Mouse (Mus musculus) small intestine, adult 2 months (tissue): ENCODE data around the gene Pira2.
"Not testable (repeated sequence)": the region's sequence is repeated elsewhere in the genome, so short reads cannot be mapped to it uniquely, and the experiment has no call there.

ENCODE experiments used
- CTCF ChIP-seq: fragments of 200-500 bp; IDR thresholded peaks from 2 replicates; pipeline ENCODE4 v1.5.1; 2012; ENCODE audit warnings: low read depth, mild to moderate bottlenecking, control low read depth, inconsistent platforms, low read length, moderate library complexity, mixed read lengths; ENCODE audit not compliant: insufficient replicate concordance, insufficient read length; ENCODE audit errors: extremely low read depth
- POLR2A ChIP-seq: fragments of 200-500 bp; IDR thresholded peaks from 2 replicates; pipeline ENCODE4 v1.6.1; 2012; ENCODE audit warnings: low read depth, mild to moderate bottlenecking, control low read depth, inconsistent platforms, low read length, moderate library complexity

GRCm38 (mm10) chr7:3844951-3845350 is at the start of gene Pira2:
- not testable (repeated sequence) for TF ChIP-seq POLR2A, CTCF
